30 mouse cellular contexts compared by ENCODE assay signal in genomic region chr3:60948897-60949296, GRCm38 (mm10).
"Had no signal": no experiment of that assay in that cellular context is flagged by ENCODE, and none has a peak within 500 bp of the region (broad histone marks: within the 10 kb centered on the region; RNA-seq: fewer than 3 reads in every experiment).

No protein-coding gene starts in this region.

- H3K36me3 ChIP-seq: limb, embryonic 10.5 days; limb, embryonic 12.5 days; limb, embryonic 13.5 days; limb, embryonic 15.5 days; liver, embryonic 12.5 days; liver, embryonic 13.5 days; liver, embryonic 15.5 days; lung, embryonic 15.5 days; midbrain, embryonic 10.5 days; midbrain, embryonic 12.5 days; midbrain, embryonic 13.5 days; midbrain, embryonic 15.5 days; neural tube, embryonic 12.5 days had no signal

- H3K4me2 ChIP-seq: limb, embryonic 12.5 days; limb, embryonic 13.5 days; limb, embryonic 15.5 days; liver, embryonic 11.5 days; liver, embryonic 12.5 days; liver, embryonic 13.5 days; liver, embryonic 15.5 days; lung, embryonic 15.5 days; midbrain, embryonic 11.5 days; midbrain, embryonic 12.5 days; midbrain, embryonic 13.5 days; midbrain, embryonic 15.5 days; neural tube, embryonic 12.5 days had no signal

- H3K4me1 ChIP-seq: limb, embryonic 10.5 days; limb, embryonic 12.5 days; limb, embryonic 13.5 days; limb, embryonic 15.5 days; liver, embryonic 15.5 days; lung, embryonic 15.5 days; midbrain, embryonic 10.5 days; midbrain, embryonic 12.5 days; midbrain, embryonic 13.5 days; midbrain, embryonic 15.5 days; neural tube, embryonic 12.5 days had no signal

- H3K9me3 ChIP-seq: limb, embryonic 10.5 days; limb, embryonic 12.5 days; limb, embryonic 13.5 days; limb, embryonic 15.5 days; liver, embryonic 12.5 days; liver, embryonic 13.5 days; liver, embryonic 15.5 days; lung, embryonic 15.5 days; megakaryocyte, embryonic 14.5 days; midbrain, embryonic 10.5 days; midbrain, embryonic 12.5 days; midbrain, embryonic 13.5 days; midbrain, embryonic 15.5 days; neural tube, embryonic 12.5 days had no signal

- H3K9ac ChIP-seq: limb, embryonic 12.5 days; limb, embryonic 13.5 days; limb, embryonic 15.5 days; liver, embryonic 12.5 days; liver, embryonic 13.5 days; liver, embryonic 14.5 days; liver, embryonic 15.5 days; lung, embryonic 15.5 days; midbrain, embryonic 12.5 days; midbrain, embryonic 13.5 days; midbrain, embryonic 15.5 days; neural tube, embryonic 12.5 days had no signal

- DNase-seq: left cerebral cortex, postnatal 4 days; liver; liver, embryonic 13.5 days; lung, adult 18-20 months; lung, adult 2 months; lung, postnatal 10 days; lung, postnatal 14 days; lung, postnatal 36 days; midbrain, embryonic 14.5 days had no signal

- H3K27me3 ChIP-seq: limb, embryonic 12.5 days; limb, embryonic 13.5 days; limb, embryonic 15.5 days; liver, embryonic 12.5 days; liver, embryonic 13.5 days; liver, embryonic 15.5 days; lung, embryonic 15.5 days; megakaryocyte, embryonic 14.5 days; midbrain, embryonic 12.5 days; midbrain, embryonic 13.5 days; midbrain, embryonic 15.5 days; neural tube, embryonic 12.5 days had no signal

- H3K4me3 ChIP-seq: left cerebral cortex, adult 2 months; limb, embryonic 10.5 days; limb, embryonic 12.5 days; limb, embryonic 13.5 days; limb, embryonic 15.5 days; liver, embryonic 12.5 days; liver, embryonic 13.5 days; liver, embryonic 15.5 days; lung, embryonic 15.5 days; megakaryocyte, embryonic 14.5 days; midbrain, embryonic 10.5 days; midbrain, embryonic 12.5 days; midbrain, embryonic 13.5 days; midbrain, embryonic 15.5 days; myocyte; neural tube, embryonic 12.5 days had no signal

- H3K27ac ChIP-seq: left cerebral cortex, adult 2 months; limb, embryonic 10.5 days; limb, embryonic 12.5 days; limb, embryonic 13.5 days; limb, embryonic 15.5 days; liver, embryonic 12.5 days; liver, embryonic 13.5 days; liver, embryonic 14.5 days; liver, embryonic 15.5 days; lung, embryonic 15.5 days; macrophage; midbrain, embryonic 10.5 days; midbrain, embryonic 12.5 days; midbrain, embryonic 13.5 days; midbrain, embryonic 15.5 days; neural tube, embryonic 12.5 days had no signal

- ATAC-seq: liver, embryonic 12.5 days; lung, postnatal 0 days; midbrain, embryonic 13.5 days; midbrain, embryonic 15.5 days; midbrain, embryonic 16.5 days had no signal
